Mouse (Mus musculus) kidney, adult 2 months (tissue): Measurements from ENCODE around the gene Lrba.

Experiments
- CTCF ChIP-seq: fragments of 200-500 bp; conservative IDR thresholded peaks from 2 replicates; pipeline ENCODE4 v1.5.1; 2011; ENCODE audit warnings: low read depth, mild to moderate bottlenecking, control low read depth, low read length, moderate library complexity, mixed read lengths; ENCODE audit not compliant: insufficient read depth, insufficient read length
- POLR2A ChIP-seq: fragments of 200-500 bp; IDR thresholded peaks from one replicate; pipeline ENCODE4 v1.6.1; 2011; ENCODE audit warnings: low read depth, low read length, control low read depth

DNA sequence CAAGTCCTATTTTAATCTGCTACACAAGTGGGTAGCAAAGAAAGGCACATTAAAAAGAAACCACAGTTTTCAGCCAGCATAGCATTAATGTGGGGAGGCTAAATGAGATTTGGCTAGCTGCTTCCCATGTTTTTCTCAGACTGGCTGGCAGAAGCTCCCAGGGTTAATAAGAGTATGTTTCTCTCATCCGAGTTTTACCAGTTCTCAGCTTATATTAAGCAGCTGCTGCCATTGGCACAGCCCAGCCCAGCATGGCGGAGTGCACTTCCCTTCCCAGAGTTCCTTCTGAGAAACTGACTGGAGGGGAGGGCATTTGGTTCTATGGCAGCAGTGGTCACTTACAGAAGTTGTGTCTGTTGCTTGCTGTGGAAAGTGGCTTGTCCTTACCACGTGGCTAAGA is 514.4 kb downstream of the Lrba start:
- TF ChIP-seq POLR2A (no peak), CTCF (no peak)
